Mouse (Mus musculus) heart, postnatal 0 days (tissue): ENCODE data around the gene Abcf1. TPM values are rescaled to one million over a fixed set of nuclear protein-coding genes. Genes with fewer than 3 reads are reported as not detected.
A peak's percentile ranks its signal among the peaks of the same experiment; 100 is the strongest.

Experiments used
- ATAC-seq: fragments of 200-750 bp; cut with Nextera tagmentation; 2 replicates; pipeline ENCODE4 v1.8.0; 2017; ENCODE audit warnings: low read depth, moderate number of reproducible peaks, moderate library complexity; ENCODE audit not compliant: insufficient read depth
- DNase-seq: peaks from one replicate; pipeline ENCODE4 v3.0.0-alpha.2; 2016; ENCODE audit warnings: low spot score
- H3K27ac ChIP-seq: fragments of 300-500 bp; sonication (generic); 2 replicates; pipeline ENCODE4 v1.5.1; 2014; ENCODE audit warnings: low read depth, mild to moderate bottlenecking
- H3K27me3 ChIP-seq: fragments of 300-500 bp; sonication (generic); 2 replicates; pipeline ENCODE4 v1.6.1; 2014; ENCODE audit warnings: low read length, mixed read lengths; ENCODE audit not compliant: control insufficient read depth, insufficient read depth
- H3K36me3 ChIP-seq: fragments of 300-500 bp; sonication (generic); replicated peaks from 2 replicates; pipeline ENCODE4 v1.6.1; 2014; ENCODE audit warnings: low read length, mixed read lengths; ENCODE audit not compliant: control insufficient read depth, insufficient read depth
- H3K4me1 ChIP-seq: fragments of 300-500 bp; sonication (generic); 2 replicates; pipeline ENCODE4 v1.6.1; 2014; ENCODE audit warnings: antibody characterized with exemption; ENCODE audit not compliant: control insufficient read depth, insufficient read depth
- H3K4me2 ChIP-seq: fragments of 300-500 bp; sonication (generic); 2 replicates; pipeline ENCODE4 v1.6.1; 2014; ENCODE audit warnings: low read depth, mild to moderate bottlenecking, low read length, moderate library complexity
- H3K4me3 ChIP-seq: fragments of 300-500 bp; sonication (generic); 2 replicates; pipeline ENCODE4 v1.5.1; 2014; ENCODE audit warnings: low read depth, low read length
- H3K9ac ChIP-seq: fragments of 300-500 bp; sonication (generic); replicated peaks from 2 replicates; pipeline ENCODE4 v1.6.1; 2014; ENCODE audit warnings: low read depth, low read length, mixed read lengths
- H3K9me3 ChIP-seq: fragments of 300-500 bp; sonication (generic); replicated peaks from 2 replicates; pipeline ENCODE4 v1.6.1; 2016; ENCODE audit warnings: low read length; ENCODE audit not compliant: control insufficient read depth
- CTCF ChIP-seq: IDR thresholded peaks from 2 replicates; pipeline ENCODE4 v1.5.1; 2016; ENCODE audit warnings: antibody characterized with exemption, control low read depth, low read depth
- EP300 ChIP-seq: IDR thresholded peaks from 2 replicates; pipeline ENCODE4 v1.6.1; 2016; ENCODE audit warnings: antibody characterized with exemption, low read depth
- WGBS: fragments of 180-500 bp; shearing (Covaris S2); extraction: QIAGEN DNeasy Blood & Tissue Kit; methylation state at CpG from one replicate; pipeline ENCODE4 v1.1.7; 2014; 5-methylcytosine and 5-hydroxymethylcytosine counted together
- microRNA counts: library from miRNA; unstranded; fragments of <30 nt; microRNA quantifications from one replicate; lab custom pipeline; 2015
- microRNA-seq: library from miRNA; unstranded; fragments of <30 nt; microRNA quantifications from one replicate; pipeline ENCODE4, GENCODE M21; 2016
- polyA plus RNA-seq: library from polyadenylated mRNA; unstranded; fragments of >200 nt; fragmentation: Nextera tagmentation; extraction: Ambion mirVana; gene quantifications from 2 replicates; pipeline ENCODE4 v1.2.1, GENCODE M21; 2015
- total RNA-seq: library from RNA; depleted of rRNA; stranded (reverse); fragments of >200 nt; gene quantifications from 2 replicates; pipeline ENCODE4 v1.2.3, GENCODE M21; 2014; ENCODE audit warnings: low replicate concordance; rRNA removed

Abcf1 gene
- total and polyA plus RNA-seq, 2 experiments from 2014 or later, result 47.0 to 74.5 TPM

GRCm38 (mm10) chr17:35909919-35910369, 59.6 kb downstream of the Abcf1 start, which contains the start of gene Atat1:
TSS of gene Atat1 (minus strand) at chr17:35910075.
- Histone ChIP-seq H3K4me2 (peak within 1 kb of the TSS; percentile 70), H3K9ac (peak within 1 kb of the TSS; percentile 41; the same call in 1 of the 2 replicates), H3K4me1 (peaks cover 9% of the 10 kb centered on the region), H3K27ac (peak within 1 kb of the TSS; percentile 78), H3K9me3 (no peaks in the 10 kb centered on the region), H3K36me3 (peaks cover 44% of the 10 kb centered on the region), H3K27me3 (no peaks in the 10 kb centered on the region), H3K4me3 (peak within 1 kb of the TSS; percentile 64)
- WGBS, result 3% methylated on average over 25 of the region's 25 CpGs
- TF ChIP-seq CTCF (no peak), EP300 (peak; percentile 36; the same call in 1 of the 2 replicates)
- peak; percentile 88 for ATAC-seq
- DNase-seq, result peak; percentile 91

GRCm38 (mm10) chr17:35909186-35909918, 60.2 kb downstream of the Abcf1 start:
- H3K9ac ChIP-seq, result peak overlapping the region; percentile 41; the same call in 1 of the 2 replicates
- peaks cover 40% of the 10 kb centered on the region for H3K36me3 ChIP-seq
- TF ChIP-seq EP300, result no peak
- no peak for TF ChIP-seq CTCF
- 23% methylated on average over 20 of the region's 20 CpGs for WGBS
- no peaks in the 10 kb centered on the region for H3K27me3 ChIP-seq
- H3K4me2 ChIP-seq, result peak overlapping the region; percentile 70
- ATAC-seq, result peak; percentile 25
- H3K27ac ChIP-seq, result peak overlapping the region; percentile 78
- H3K4me3 ChIP-seq, result peak overlapping the region; percentile 64
- H3K4me1 ChIP-seq, result peaks cover 10% of the 10 kb centered on the region
- no peaks in the 10 kb centered on the region for H3K9me3 ChIP-seq
- no peak for DNase-seq

- peaks cover 27% of the 10 kb centered on the region for H3K36me3 ChIP-seq
- no peaks in the 10 kb centered on the region for H3K9me3 ChIP-seq
- DNase-seq, result no peak
- H3K4me2 ChIP-seq, result no peak overlapping the region
- no peak overlapping the region for H3K4me3 ChIP-seq
- TF ChIP-seq EP300, result no peak
- no peak for TF ChIP-seq CTCF
- H3K27me3 ChIP-seq, result no peaks in the 10 kb centered on the region
- H3K4me1 ChIP-seq, result peaks cover 22% of the 10 kb centered on the region
- no peak overlapping the region for H3K27ac ChIP-seq
- ATAC-seq, result no peak
- 66% methylated on average over 2 of the region's 2 CpGs for WGBS
- no peak overlapping the region for H3K9ac ChIP-seq
These were observed 62.0 kb downstream of the Abcf1 start for GRCm38 (mm10) chr17:35907609-35908008.

MicroRNAs within 50 kb of the gene (microRNA counts, 519-probe panel; counts per million panel counts)
- microRNA mmu-miR-1894-3p (lab: Ali Mortazavi, UCI), result not detected
- microRNA mmu-miR-1894-5p (lab: Ali Mortazavi, UCI), result not detected
- not detected for microRNA mmu-miR-877 (lab: Ali Mortazavi, UCI)

Small RNA genes lying within 50 kb of the gene (microRNA-seq; reads per million reads assigned to microRNA genes)
- gene Mir1894, result not detected
- gene Mir877, result 93.4 reads per million, percentile 54 among the genes with 10 or more reads in this experiment

Other genes starting within 250 kb of the Abcf1 start
- 41.7 and 50.5 TPM in 2 replicates for gene Ier3, start 148.1 kb downstream of the Abcf1 start, total RNA-seq
- 70.7 and 79.4 TPM in 2 replicates for gene Ier3, start 148.1 kb downstream of the Abcf1 start, polyA plus RNA-seq
- gene Flot1, start 146.5 kb downstream of the Abcf1 start, total RNA-seq, result 161 and 163 TPM in 2 replicates
- gene Flot1, start 146.5 kb downstream of the Abcf1 start, polyA plus RNA-seq, result 122 and 132 TPM in 2 replicates
- gene Tubb5, start 131.5 kb downstream of the Abcf1 start, total RNA-seq, result 1,043 and 1,325 TPM in 2 replicates
- gene Tubb5, start 131.5 kb downstream of the Abcf1 start, polyA plus RNA-seq, result 259 and 267 TPM in 2 replicates
- 5.4 and 25.0 TPM in 2 replicates for gene Mdc1, start 128.2 kb downstream of the Abcf1 start, total RNA-seq
- gene Mdc1, start 128.2 kb downstream of the Abcf1 start, polyA plus RNA-seq, result 2.3 and 3.0 TPM in 2 replicates
- 16.1 and 36.2 TPM in 2 replicates for gene Nrm, start 108.4 kb downstream of the Abcf1 start, total RNA-seq
- 18.0 and 21.6 TPM in 2 replicates for gene Nrm, start 108.4 kb downstream of the Abcf1 start, polyA plus RNA-seq
- gene Ppp1r18, start 104.2 kb downstream of the Abcf1 start, total RNA-seq, result 30.0 and 35.0 TPM in 2 replicates
- gene Ppp1r18, start 104.2 kb downstream of the Abcf1 start, polyA plus RNA-seq, result 10.0 and 11.6 TPM in 2 replicates
- gene Dhx16, start 89.9 kb downstream of the Abcf1 start, total RNA-seq, result 18.2 and 24.1 TPM in 2 replicates
- 14.9 and 15.0 TPM in 2 replicates for gene Dhx16, start 89.9 kb downstream of the Abcf1 start, polyA plus RNA-seq
- 32.5 and 36.6 TPM in 2 replicates for gene 2310061I04Rik, start 72.3 kb downstream of the Abcf1 start, total RNA-seq
- 51.9 and 53.1 TPM in 2 replicates for gene 2310061I04Rik, start 72.3 kb downstream of the Abcf1 start, polyA plus RNA-seq
- gene Atat1, start 59.7 kb downstream of the Abcf1 start, total RNA-seq, result 28.6 and 31.0 TPM in 2 replicates
- 19.1 and 19.8 TPM in 2 replicates for gene Atat1, start 59.7 kb downstream of the Abcf1 start, polyA plus RNA-seq
- gene Mrps18b, start 53.4 kb downstream of the Abcf1 start, total RNA-seq, result 38.0 and 73.7 TPM in 2 replicates
- 68.6 and 77.0 TPM in 2 replicates for gene Mrps18b, start 53.4 kb downstream of the Abcf1 start, polyA plus RNA-seq
- gene Ppp1r10, start 53.3 kb downstream of the Abcf1 start, total RNA-seq, result 11.2 and 20.7 TPM in 2 replicates
- gene Ppp1r10, start 53.3 kb downstream of the Abcf1 start, polyA plus RNA-seq, result 14.8 and 20.2 TPM in 2 replicates
- gene Gnl1, start 10.1 kb upstream of the Abcf1 start, total RNA-seq, result 18.7 and 27.2 TPM in 2 replicates
- gene Gnl1, start 10.1 kb upstream of the Abcf1 start, polyA plus RNA-seq, result 26.2 and 30.0 TPM in 2 replicates
- 0.61 and 20.4 TPM in 2 replicates for gene Prr3, start 10.5 kb upstream of the Abcf1 start, total RNA-seq
- 6.7 and 8.6 TPM in 2 replicates for gene Prr3, start 10.5 kb upstream of the Abcf1 start, polyA plus RNA-seq
- 6.2 TPM in 1 of 2 replicates, not detected in the other for gene H2-T24, start 50.8 kb upstream of the Abcf1 start, total RNA-seq
- 1.8 TPM in 2 replicates for gene H2-T24, start 50.8 kb upstream of the Abcf1 start, polyA plus RNA-seq
- 19.2 and 34.8 TPM in 2 replicates for gene H2-T23, start 63.1 kb upstream of the Abcf1 start, total RNA-seq
- gene H2-T23, start 63.1 kb upstream of the Abcf1 start, polyA plus RNA-seq, result 10.3 and 10.8 TPM in 2 replicates
- gene H2-T22, start 73.0 kb upstream of the Abcf1 start, total RNA-seq, result 17.4 and 19.6 TPM in 2 replicates
- gene H2-T22, start 73.0 kb upstream of the Abcf1 start, polyA plus RNA-seq, result 8.2 and 8.4 TPM in 2 replicates
- gene Gm6034, start 73.2 kb upstream of the Abcf1 start, total RNA-seq, result not detected in 2 replicates
- not detected in 2 replicates for gene Gm6034, start 73.2 kb upstream of the Abcf1 start, polyA plus RNA-seq
- not detected in 2 replicates for gene Gm11127, start 88.6 kb upstream of the Abcf1 start, total RNA-seq
- not detected in 2 replicates for gene Gm11127, start 88.6 kb upstream of the Abcf1 start, polyA plus RNA-seq
- gene Gm19684, start 151.9 kb upstream of the Abcf1 start, total RNA-seq, result 0.35 TPM in 1 of 2 replicates, not detected in the other
- not detected in 2 replicates for gene Gm19684, start 151.9 kb upstream of the Abcf1 start, polyA plus RNA-seq
- not detected in 2 replicates for gene Gm7030, start 159.7 kb upstream of the Abcf1 start, total RNA-seq
- not detected in 2 replicates for gene Gm7030, start 159.7 kb upstream of the Abcf1 start, polyA plus RNA-seq
- gene Gm8909, start 198.8 kb upstream of the Abcf1 start, total RNA-seq, result not detected in 2 replicates
- not detected in 2 replicates for gene Gm8909, start 198.8 kb upstream of the Abcf1 start, polyA plus RNA-seq
- gene H2-T3, start 220.5 kb upstream of the Abcf1 start, total RNA-seq, result not detected in 2 replicates
- not detected in 2 replicates for gene H2-T3, start 220.5 kb upstream of the Abcf1 start, polyA plus RNA-seq